Mouse (Mus musculus) lung, postnatal 0 days (tissue): ENCODE data around the gene Ppm1j.

Experiments used
- CTCF ChIP-seq: IDR thresholded peaks from 2 replicates; pipeline ENCODE4 v1.5.1; 2016; ENCODE audit warnings: antibody characterized with exemption, mild to moderate bottlenecking
- EP300 ChIP-seq: IDR thresholded peaks from 2 replicates; pipeline ENCODE4 v1.6.1; 2016; ENCODE audit warnings: antibody characterized with exemption, mild to moderate bottlenecking, control low read depth

GRCm38 (mm10) chr3:104783971-104784500, 3.2 kb downstream of the Ppm1j start:
- TF ChIP-seq EP300 (peak; percentile 64), CTCF (no peak)
